Mouse (Mus musculus) kidney, postnatal 0 days (tissue): ENCODE data around the gene Zfp866. TPM values are rescaled to one million over a fixed set of nuclear protein-coding genes. Genes with fewer than 3 reads are reported as not detected.

Source experiments
- ATAC-seq: fragments of 200-750 bp; cut with Nextera tagmentation; replicated peaks from 2 replicates; pipeline ENCODE4 v1.8.0; 2017; ENCODE audit warnings: low read depth, moderate number of reproducible peaks, moderate TSS enrichment, moderate library complexity; ENCODE audit not compliant: low FRiP score
- DNase-seq: peaks from one replicate; pipeline ENCODE4 v3.0.0-alpha.2; 2016; ENCODE audit warnings: low spot score
- H3K27ac ChIP-seq: fragments of 300-500 bp; sonication (generic); 2 replicates; pipeline ENCODE4 v1.5.1; 2014; ENCODE audit warnings: mild to moderate bottlenecking
- H3K27me3 ChIP-seq: fragments of 300-500 bp; sonication (generic); 2 replicates; pipeline ENCODE4 v1.6.1; 2014; ENCODE audit warnings: low read length, mixed read lengths; ENCODE audit not compliant: insufficient read depth
- H3K36me3 ChIP-seq: fragments of 300-500 bp; sonication (generic); 2 replicates; pipeline ENCODE4 v1.6.1; 2014; ENCODE audit warnings: low read length, mixed read lengths; ENCODE audit not compliant: insufficient read depth
- H3K4me1 ChIP-seq: fragments of 300-500 bp; sonication (generic); replicated peaks from 2 replicates; pipeline ENCODE4 v1.6.1; 2014; ENCODE audit warnings: antibody characterized with exemption, low read length, mixed read lengths; ENCODE audit not compliant: insufficient read depth
- H3K4me2 ChIP-seq: fragments of 300-500 bp; sonication (generic); 2 replicates; pipeline ENCODE4 v1.6.1; 2014; ENCODE audit warnings: mild to moderate bottlenecking, low read length, moderate library complexity, mixed read lengths
- H3K4me3 ChIP-seq: fragments of 300-500 bp; sonication (generic); replicated peaks from 2 replicates; pipeline ENCODE4 v1.5.1; 2014; ENCODE audit warnings: low read depth, low read length
- H3K9ac ChIP-seq: fragments of 300-500 bp; sonication (generic); 2 replicates; pipeline ENCODE4 v1.6.1; 2014; ENCODE audit warnings: low read depth, low read length
- H3K9me3 ChIP-seq: fragments of 300-500 bp; sonication (generic); replicated peaks from 2 replicates; pipeline ENCODE4 v1.6.1; 2016; ENCODE audit warnings: low read length, inconsistent platforms, mixed read lengths
- CTCF ChIP-seq: IDR thresholded peaks from 2 replicates; pipeline ENCODE4 v1.5.1; 2016; ENCODE audit warnings: antibody characterized with exemption, low read depth, mild to moderate bottlenecking, moderate library complexity
- WGBS: fragments of 180-500 bp; shearing (Covaris S2); extraction: QIAGEN DNeasy Blood & Tissue Kit; methylation state at CpG from one replicate; pipeline ENCODE4 v1.1.7; 2014; 5-methylcytosine and 5-hydroxymethylcytosine counted together
- polyA plus RNA-seq: library from polyadenylated mRNA; unstranded; fragments of >200 nt; fragmentation: Nextera tagmentation; extraction: Ambion mirVana; gene quantifications from 2 replicates; pipeline ENCODE4 v1.2.1, GENCODE M21; 2015

The Zfp866 gene
- polyA plus RNA-seq, 1 experiment from 2014 or later, result 14.7 TPM

DNA sequence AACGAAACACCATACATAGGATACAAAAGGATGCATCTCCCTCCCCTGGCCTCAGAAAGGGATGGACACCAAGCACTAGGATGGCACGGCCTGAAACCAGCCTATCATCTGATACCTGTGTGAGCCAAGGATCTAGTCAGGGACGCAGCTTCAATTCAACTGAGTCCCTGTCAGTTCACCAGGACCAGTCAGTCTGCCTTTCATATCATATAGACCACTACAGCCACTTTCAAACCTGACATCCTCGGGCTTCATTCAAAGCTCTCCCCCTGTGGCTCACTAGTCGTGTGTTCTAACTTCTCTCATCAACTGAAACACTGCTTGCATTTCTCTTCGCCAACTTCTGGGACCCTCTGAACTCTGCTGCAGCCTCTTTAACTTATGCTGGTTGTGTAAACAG lies 75.6 kb downstream of the Zfp866 start:
- Histone ChIP-seq H3K27ac (no peak overlapping the region), H3K36me3 (0 out of 2 replicates have a peak, but pooled peaks cover 3% of the 10 kb centered on the region), H3K9ac (no peak overlapping the region), H3K4me1 (0 out of 2 replicates have a peak, but pooled peaks cover 5% of the 10 kb centered on the region), H3K4me3 (peak overlapping the region; percentile 93; the same call in 1 of the 2 replicates), H3K9me3 (no peaks in the 10 kb centered on the region), H3K27me3 (no peaks in the 10 kb centered on the region), H3K4me2 (peak overlapping the region; percentile 56)
- DNase-seq (no peak), ATAC-seq (no peak)
- no peak for TF ChIP-seq CTCF
- WGBS, result 70% methylated on average over 6 of the region's 6 CpGs

DNA sequence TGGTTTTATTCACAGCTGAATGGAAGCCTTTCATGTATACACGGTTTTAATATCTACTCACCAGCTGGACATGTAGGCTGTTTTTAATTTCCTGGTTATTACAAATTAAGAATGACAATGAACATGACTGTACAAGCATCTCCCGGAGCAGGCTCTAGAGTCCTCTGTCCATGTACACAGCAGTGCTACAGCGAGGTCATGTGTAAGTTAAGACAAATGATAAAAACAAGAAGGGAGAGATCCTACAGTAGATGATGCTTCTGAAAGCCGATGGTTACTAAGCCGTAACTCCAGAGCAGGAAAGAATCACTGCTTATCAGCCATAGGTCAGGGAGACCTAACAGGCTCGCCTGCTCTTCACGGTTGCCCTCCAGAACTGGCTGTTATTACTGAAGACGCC lies 77.5 kb downstream of the Zfp866 start:
- H3K9ac ChIP-seq, result no peak overlapping the region
- 74% methylated on average over 8 of the region's 8 CpGs for WGBS
- ATAC-seq, result no peak

More for the DNA sequence above, 77.5 kb downstream of the Zfp866 start:
- no peaks in the 10 kb centered on the region for H3K27me3 ChIP-seq
- DNase-seq, result no peak
- H3K27ac ChIP-seq, result no peak overlapping the region
- 0 out of 2 replicates have a peak, but pooled peaks cover 5% of the 10 kb centered on the region for H3K4me1 ChIP-seq
- no peaks in the 10 kb centered on the region for H3K9me3 ChIP-seq
- H3K4me2 ChIP-seq, result no peak overlapping the region
- TF ChIP-seq CTCF, result no peak
- H3K4me3 ChIP-seq, result no peak overlapping the region
- peaks cover 16% of the 10 kb centered on the region for H3K36me3 ChIP-seq

Other genes with a start within 250 kb of the Zfp866 start
- 18.1 and 19.4 TPM in 2 replicates for gene Zfp868, start 165.6 kb downstream of the Zfp866 start, polyA plus RNA-seq
- 1.4 and 1.5 TPM in 2 replicates for gene Zfp964, start 136.7 kb downstream of the Zfp866 start, polyA plus RNA-seq
- gene Zfp869, start 80.5 kb downstream of the Zfp866 start, polyA plus RNA-seq, result 21.6 and 24.5 TPM in 2 replicates
- gene Zfp963, start 41.2 kb downstream of the Zfp866 start, polyA plus RNA-seq, result 5.3 TPM in 2 replicates
- 0.30 and 1.1 TPM in 2 replicates for gene Gm20422, start 16.3 kb downstream of the Zfp866 start, polyA plus RNA-seq
- 34.1 and 38.4 TPM in 2 replicates for gene Atp13a1, start within 50 bp of the Zfp866 start, polyA plus RNA-seq
- gene Gmip, start 17.5 kb upstream of the Zfp866 start, polyA plus RNA-seq, result 5.7 and 7.0 TPM in 2 replicates
- gene Lpar2, start 31.3 kb upstream of the Zfp866 start, polyA plus RNA-seq, result 0.58 and 0.94 TPM in 2 replicates
- gene Pbx4, start 41.3 kb upstream of the Zfp866 start, polyA plus RNA-seq, result 7.7 and 8.3 TPM in 2 replicates
- 0.69 and 0.75 TPM in 2 replicates for gene Cilp2, start 96.5 kb upstream of the Zfp866 start, polyA plus RNA-seq
- 3.8 and 4.0 TPM in 2 replicates for gene Tssk6, start 111.0 kb upstream of the Zfp866 start, polyA plus RNA-seq
- gene Ndufa13, start 111.4 kb upstream of the Zfp866 start, polyA plus RNA-seq, result 288 and 310 TPM in 2 replicates
- 4.8 and 5.2 TPM in 2 replicates for gene Yjefn3, start 111.5 kb upstream of the Zfp866 start, polyA plus RNA-seq
- gene Gatad2a, start 205.2 kb upstream of the Zfp866 start, polyA plus RNA-seq, result 41.7 and 49.5 TPM in 2 replicates